Mouse (Mus musculus): ENCODE data around the gene Sco2. TPM values are rescaled to one million over a fixed set of nuclear protein-coding genes. Genes with fewer than 3 reads are reported as not detected.

Gene Sco2
- total RNA-seq, 2 experiments from 2014 or later: 25.3 to 26.8 TPM

DNA sequence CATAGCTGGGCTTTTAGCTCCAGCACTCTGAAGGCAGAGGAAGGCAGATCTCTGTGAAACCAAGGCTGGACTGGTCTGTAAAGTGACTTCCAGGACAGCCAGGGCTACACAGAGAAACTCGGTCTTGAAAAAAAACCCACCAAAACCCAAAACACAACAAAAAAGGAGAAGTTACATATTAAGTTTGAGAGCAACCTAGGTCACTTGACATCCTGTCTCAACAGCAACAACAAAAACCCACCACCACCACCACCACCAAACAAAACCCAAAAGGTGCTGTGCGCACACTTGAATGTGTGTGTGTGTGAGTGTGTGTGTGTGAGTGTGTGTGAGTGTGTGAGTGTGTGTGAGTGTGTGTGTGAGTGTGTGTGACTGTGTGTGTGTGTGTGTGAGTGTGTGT, 34.0 kb downstream of the Sco2 start:
- intact Hi-C loops (cut with DNase I): no loop called here
- DNase-seq (ENCODE audit: low spot score in 2 of 2): no peak

- DNase-seq (ENCODE audit: low spot score in 2 of 2): no peak
- intact Hi-C loops (cut with DNase I): no loop called here
These were observed 37.2 kb downstream of the Sco2 start for GRCm38 (mm10) chr15:89336422-89336821.

DNA sequence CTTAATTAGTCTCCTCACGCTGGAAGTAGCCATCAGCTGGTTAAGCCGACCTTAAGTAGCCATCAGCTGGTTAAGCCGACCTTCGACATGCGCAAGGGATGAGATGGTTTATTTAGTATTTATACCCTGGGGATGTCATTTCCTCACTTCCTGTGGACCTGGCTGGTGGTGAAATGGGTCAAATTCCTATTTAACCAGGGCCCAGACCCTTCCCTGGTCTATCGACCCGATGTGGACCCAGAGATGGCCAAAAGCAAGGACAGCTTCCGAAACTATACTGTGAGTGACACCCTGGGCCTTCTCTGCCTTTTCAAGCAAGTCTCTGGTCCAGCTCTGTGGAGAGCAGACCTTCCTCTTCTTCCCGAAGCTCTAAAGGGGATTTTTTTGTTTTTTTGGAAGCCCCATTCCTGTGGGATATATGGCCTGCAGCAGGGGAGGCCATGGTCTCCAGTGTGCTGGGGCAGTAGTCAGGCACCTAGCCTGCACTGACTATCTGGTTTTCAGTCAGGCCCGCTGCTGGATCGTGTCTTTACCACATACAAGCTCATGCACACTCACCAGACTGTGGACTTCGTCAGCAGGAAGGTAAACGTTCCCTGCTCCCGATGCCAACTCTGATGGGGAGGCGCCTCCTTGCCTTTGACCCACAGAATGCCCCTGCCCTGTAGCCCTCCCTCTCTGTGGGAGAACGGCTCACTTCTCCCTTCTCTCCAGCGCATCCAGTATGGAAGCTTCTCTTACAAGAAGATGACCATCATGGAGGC, 38.7 kb downstream of the Sco2 start:
- DNase-seq (ENCODE audit: low spot score in 2 of 2): no peak
- intact Hi-C loops (cut with DNase I): no loop called here

DNA sequence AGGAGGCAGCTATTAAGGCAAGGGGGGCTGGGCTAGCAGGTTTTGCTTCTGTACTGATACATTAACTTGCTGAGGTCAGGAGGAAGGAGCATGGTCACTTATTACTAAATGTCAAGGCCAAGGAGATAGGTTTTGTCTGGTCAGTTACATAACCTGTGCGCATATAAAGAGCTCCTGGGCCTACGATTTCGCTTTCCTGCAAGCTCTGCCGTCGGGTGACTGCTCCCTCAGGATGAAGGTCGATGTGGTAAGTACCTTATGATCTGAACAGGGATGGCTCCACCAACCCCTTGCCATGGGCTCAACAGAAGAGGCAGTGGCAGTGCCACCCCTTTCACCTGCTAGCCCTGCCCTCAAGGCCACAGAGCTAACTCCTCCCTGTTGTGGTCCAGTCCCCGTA, 39.4 kb downstream of the Sco2 start, which contains the start of gene Miox:
TSS of gene Miox (plus strand) at position 128 of the 400 bp plus-strand sequence.
- intact Hi-C loops (cut with DNase I): no loop called here
- DNase-seq (ENCODE audit: low spot score in 2 of 2): no peak

DNA sequence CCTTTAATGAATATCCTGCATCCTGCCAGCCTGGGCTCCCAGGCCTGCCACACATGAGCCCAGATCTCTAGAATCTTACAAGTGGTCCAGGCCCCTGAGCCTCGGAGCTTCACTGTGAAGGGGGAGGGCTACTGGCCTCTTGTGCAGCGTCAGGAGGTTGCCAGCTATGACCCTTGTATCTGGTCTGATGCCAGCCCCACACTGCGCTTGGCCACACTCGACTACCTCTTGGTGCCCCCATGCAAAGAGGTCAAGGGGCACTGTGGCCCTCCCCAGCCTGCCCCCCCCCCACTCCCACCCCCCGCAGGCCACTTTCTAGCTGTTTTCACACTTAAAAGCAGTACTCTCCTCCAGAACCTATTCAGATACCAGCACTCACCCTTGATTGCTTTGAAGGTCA, 47.2 kb downstream of the Sco2 start:
- intact Hi-C loops (cut with DNase I): no loop called here
- no peak for DNase-seq (ENCODE audit: low spot score in 2 of 2)

GRCm38 (mm10) chr15:89323656-89324055, 50.0 kb downstream of the Sco2 start:
- intact Hi-C loops (cut with DNase I): no loop called here

DNA sequence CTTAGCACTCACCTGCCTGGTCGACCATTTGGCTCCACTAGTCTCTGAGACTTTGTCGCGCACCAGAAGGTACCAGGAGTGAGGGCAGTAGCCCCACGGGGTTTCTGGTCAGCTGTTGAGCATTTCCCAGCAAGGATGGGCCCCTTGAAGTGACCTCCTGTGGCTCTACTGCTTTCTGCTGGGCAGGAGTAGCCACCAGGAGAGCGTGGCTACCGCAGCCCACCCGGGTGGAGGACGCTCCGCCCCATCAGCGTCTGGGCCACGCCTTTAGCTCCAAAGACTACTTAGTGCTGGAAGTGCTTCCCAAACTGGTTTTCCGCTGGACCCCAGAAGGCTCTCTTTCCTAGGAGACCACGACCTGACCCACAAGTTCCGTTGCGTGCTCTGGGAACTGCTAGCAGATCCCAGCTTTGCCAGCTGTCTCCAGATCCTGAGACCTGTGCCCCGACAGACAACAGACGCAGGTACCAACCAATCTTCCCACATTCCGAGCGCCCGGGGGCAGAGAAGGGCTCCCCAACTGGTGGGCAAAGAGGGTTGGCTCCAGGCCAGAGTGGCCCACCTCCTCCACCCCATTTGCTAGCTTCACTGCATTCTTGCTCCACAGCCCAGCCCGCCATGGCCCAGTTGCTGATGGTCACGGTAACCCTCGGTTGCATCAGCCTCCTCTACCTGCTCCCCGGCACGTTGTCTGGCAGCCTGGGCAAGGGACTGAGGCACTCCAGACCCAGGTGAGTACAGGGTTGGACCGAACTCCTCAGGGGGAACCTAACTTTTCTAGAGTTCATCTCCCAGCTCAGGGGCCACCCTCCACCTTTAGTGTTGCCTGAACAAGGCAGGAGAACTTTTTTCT, 50.8 kb downstream of the Sco2 start, which contains the start of gene Adm2:
TSS of gene Adm2 (plus strand) at position 51 of the 853 bp plus-strand sequence.
- intact Hi-C loops (cut with DNase I): no loop called here
- no peak for DNase-seq (ENCODE audit: low spot score in 2 of 2)

More at GRCm38 (mm10) chr15:89323656-89324055, 50.0 kb downstream of the Sco2 start:
- DNase-seq (ENCODE audit: low spot score in 2 of 2): no peak

Other genes starting within 250 kb of the Sco2 start
- 10 to 100 TPM; 13.1 to 13.3 TPM for gene Hdac10, start 245.1 kb downstream of the Sco2 start, total RNA-seq (2021)
- 1 to 10 TPM; 5.9 to 7.6 TPM for gene Mapk12, start 233.1 kb downstream of the Sco2 start, total RNA-seq (2021)
- gene Mapk11, start 224.2 kb downstream of the Sco2 start, total RNA-seq (2021): 10 to 100 TPM; 47.1 to 51.1 TPM
- gene Plxnb2, start 193.1 kb downstream of the Sco2 start, total RNA-seq (2021): 10 to 100 TPM; 43.4 to 44.9 TPM
- gene Dennd6b, start 177.3 kb downstream of the Sco2 start, total RNA-seq (2021): 10 to 100 TPM; 44.8 to 47.0 TPM
- 100 to 1,000 TPM; 148 to 149 TPM for gene Ppp6r2, start 162.3 kb downstream of the Sco2 start, total RNA-seq (2021)
- 100 to 1,000 TPM; 205 to 212 TPM for gene Sbf1, start 58.5 kb downstream of the Sco2 start, total RNA-seq (2021)
- not detected for gene Adm2, start 51.1 kb downstream of the Sco2 start, total RNA-seq (2021)
- not detected for gene Miox, start 39.4 kb downstream of the Sco2 start, total RNA-seq (2021)
- 10 to 100 TPM; 21.0 to 21.8 TPM for gene Lmf2, start 18.2 kb downstream of the Sco2 start, total RNA-seq (2021)
- gene Ncaph2, start 18.1 kb downstream of the Sco2 start, total RNA-seq (2021): 10 to 100 TPM; 96.1 to 97.4 TPM
- 1 to 10 TPM; 1.3 to 1.6 TPM for gene Tymp, start 3.2 kb upstream of the Sco2 start, total RNA-seq (2021)
- gene Odf3b, start 5.4 kb upstream of the Sco2 start, total RNA-seq (2021): under 1 TPM; 0.57 to 0.80 TPM
- gene Klhdc7b, start 11.1 kb upstream of the Sco2 start, total RNA-seq (2021): under 1 TPM; 0.30 to 0.34 TPM
- under 1 TPM in 1 of 2 experiments, not detected in 1; 0.87 TPM for gene Syce3, start 36.7 kb upstream of the Sco2 start, total RNA-seq (2021)
- gene Cpt1b, start 52.0 kb upstream of the Sco2 start, total RNA-seq (2021): 1 to 10 TPM; 1.3 to 1.6 TPM
- 1 to 10 TPM; 1.9 to 2.1 TPM for gene C730034F03Rik, start 55.7 kb upstream of the Sco2 start, total RNA-seq (2021)
- gene Gm44502, start 55.9 kb upstream of the Sco2 start, total RNA-seq (2021): under 1 TPM in 1 of 2 experiments, not detected in 1; 0.80 TPM
- gene Chkb, start 56.1 kb upstream of the Sco2 start, total RNA-seq (2021): 10 to 100 TPM; 35.4 to 39.7 TPM
- gene Mapk8ip2, start 80.1 kb upstream of the Sco2 start, total RNA-seq (2021): 100 to 1,000 TPM; 201 to 242 TPM
- gene Arsa, start 103.6 kb upstream of the Sco2 start, total RNA-seq (2021): 10 to 100 TPM; 30.4 to 32.5 TPM
- gene Shank3, start 125.8 kb upstream of the Sco2 start, total RNA-seq (2021): 100 to 1,000 TPM; 210 to 243 TPM
- gene Acr, start 194.5 kb upstream of the Sco2 start, total RNA-seq (2021): 1 to 10 TPM; 1.1 to 1.5 TPM
- 10 to 100 TPM; 36.9 to 37.1 TPM for gene Rabl2, start 218.1 kb upstream of the Sco2 start, total RNA-seq (2021)

All from left cerebral cortex, postnatal 25 days (tissue).